Comparison of ENCODE assay signal across 23 mouse cellular contexts in the genomic region with DNA sequence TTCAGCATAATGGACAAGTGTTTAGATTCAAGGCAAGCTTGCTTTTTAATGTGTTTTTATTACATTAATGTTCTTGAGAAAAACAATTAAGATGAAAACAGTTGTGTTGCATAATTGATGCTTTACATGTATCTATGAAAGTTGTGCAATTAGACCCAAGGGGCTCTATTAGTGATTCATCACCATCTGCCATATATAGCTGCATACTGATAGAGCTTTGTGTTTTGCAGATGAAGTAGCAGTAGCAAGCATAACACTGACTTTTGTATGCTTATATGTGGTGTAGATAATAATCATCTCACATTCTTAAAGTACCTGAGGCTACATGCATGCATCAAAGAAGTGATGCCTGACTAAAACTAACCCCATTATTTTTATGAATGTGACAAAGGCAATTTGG.
"Had no signal": no experiment of that assay in that cellular context is flagged by ENCODE, and none has a peak within 500 bp of the region (broad histone marks: within the 10 kb centered on the region; RNA-seq: fewer than 3 reads in every experiment).

No protein-coding gene starts in this region.

- H3K27me3 ChIP-seq: limb, embryonic 13.5 days; liver, embryonic 12.5 days; liver, embryonic 15.5 days; lung, embryonic 15.5 days; megakaryocyte, embryonic 14.5 days; midbrain, embryonic 12.5 days had no signal

- H3K9me3 ChIP-seq: limb, embryonic 10.5 days; limb, embryonic 13.5 days; liver, embryonic 12.5 days; liver, embryonic 15.5 days; lung, embryonic 15.5 days; megakaryocyte, embryonic 14.5 days; midbrain, embryonic 12.5 days had no signal

- H3K4me3 ChIP-seq: layer of hippocampus, adult 2 months; limb, embryonic 10.5 days; limb, embryonic 13.5 days; liver, embryonic 12.5 days; liver, embryonic 15.5 days; lung, embryonic 15.5 days; megakaryocyte, embryonic 14.5 days; midbrain, embryonic 12.5 days; myocyte had no signal

- ATAC-seq: intestine, postnatal 0 days; liver, embryonic 12.5 days had no signal

- H3K36me3 ChIP-seq: limb, embryonic 10.5 days; limb, embryonic 13.5 days; liver, embryonic 12.5 days; liver, embryonic 15.5 days; lung, embryonic 15.5 days; midbrain, embryonic 12.5 days had no signal

- H3K4me1 ChIP-seq: limb, embryonic 10.5 days; limb, embryonic 13.5 days; liver, embryonic 12.5 days; liver, embryonic 15.5 days; lung, embryonic 15.5 days; megakaryocyte, embryonic 14.5 days; midbrain, embryonic 12.5 days had no signal

- H3K4me2 ChIP-seq: limb, embryonic 13.5 days; liver, embryonic 12.5 days; liver, embryonic 15.5 days; lung, embryonic 15.5 days; midbrain, embryonic 12.5 days had no signal

- H3K9ac ChIP-seq: limb, embryonic 13.5 days; liver, embryonic 12.5 days; liver, embryonic 15.5 days; lung, embryonic 15.5 days; midbrain, embryonic 12.5 days had no signal

- H3K27ac ChIP-seq: kidney, postnatal 0 days; layer of hippocampus, adult 2 months; limb, embryonic 10.5 days; limb, embryonic 13.5 days; liver, embryonic 12.5 days; liver, embryonic 15.5 days; lung, embryonic 15.5 days; midbrain, embryonic 12.5 days had no signal

- DNase-seq: kidney, adult 2 months; kidney, postnatal 25 days; layer of hippocampus, adult 9-11 months; liver; lung, adult 18-20 months; lung, postnatal 10 days; lung, postnatal 36 days; retina, postnatal 1 day; right cerebral cortex, postnatal 25 days; spleen, adult 18-20 months; thymus, adult 18-20 months; thymus, postnatal 36 days had no signal
